Mouse (Mus musculus): ENCODE results near the gene Sys1. TPM values are rescaled to one million over a fixed set of nuclear protein-coding genes. Genes with fewer than 3 reads are reported as not detected.

Gene Sys1
- total and polyA plus RNA-seq, 2 experiments from 2014 or later = 39.1 to 71.8 TPM

DNA sequence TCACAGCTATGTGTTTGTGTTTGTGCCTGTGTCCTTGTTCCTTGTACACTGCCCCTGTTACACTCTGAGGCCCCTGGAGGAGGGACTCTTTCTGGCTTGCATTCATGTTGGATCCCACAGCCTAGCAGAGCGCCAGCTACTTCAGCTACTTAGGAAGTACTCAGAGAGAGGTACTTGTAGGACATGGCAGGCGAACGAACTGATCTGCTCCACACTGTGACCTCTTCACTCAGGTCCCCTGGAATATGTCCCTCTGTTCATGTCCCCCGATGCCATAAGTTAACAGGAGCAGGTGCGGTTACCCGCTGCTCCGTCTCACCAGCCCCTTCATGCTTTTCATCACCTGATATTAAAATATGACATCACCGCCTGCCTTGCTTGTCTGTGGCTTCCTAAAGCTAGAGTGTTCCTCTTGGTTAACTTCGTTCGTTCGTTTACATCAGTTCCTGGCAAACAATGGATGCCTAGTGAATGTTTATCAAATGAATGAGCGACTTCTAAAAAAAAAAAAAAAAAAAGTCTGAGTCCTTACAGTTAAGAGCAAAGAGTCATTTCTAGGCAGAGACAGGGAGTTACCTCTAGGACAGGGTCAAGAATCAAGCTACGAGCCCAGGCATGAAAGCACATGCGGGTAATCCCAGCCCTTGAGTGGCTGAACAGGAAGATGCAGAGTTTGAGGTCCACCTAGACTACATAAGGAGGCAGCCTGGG, 3.6 kb upstream of the Sys1 start:
- Histone ChIP-seq H3K4me2 (ENCODE audit: low read depth, low read length) (peak overlapping the region; percentile 0; the same call in 1 of the 2 replicates), H3K9me3 (replicated peaks; ENCODE audit: control insufficient read depth, low read length) (no peaks in the 10 kb centered on the region), H3K9ac (replicated peaks; ENCODE audit: low read depth, low read length) (no peak overlapping the region), H3K4me1 (ENCODE audit: control insufficient read depth, insufficient read depth) (peaks cover 43% of the 10 kb centered on the region), H3K4me3 (ENCODE audit: low read depth, low read length) (no peak overlapping the region), H3K27me3 (ENCODE audit: control insufficient read depth, insufficient read depth, low read length) (peaks cover 5% of the 10 kb centered on the region; the same call in 1 of the 2 replicates), H3K36me3 (replicated peaks; ENCODE audit: control insufficient read depth, insufficient read depth, low read length) (no peaks in the 10 kb centered on the region), H3K27ac (ENCODE audit: low read depth) (peak overlapping the region; percentile 74)
- DNase-seq (ENCODE audit: low spot score) = peak; percentile 81
- 26% methylated on average over 14 of the region's 14 CpGs for WGBS
- peak; percentile 79 for ATAC-seq (ENCODE audit: insufficient read depth, low read depth)
- TF ChIP-seq CTCF (IDR thresholded peaks at IDR 0.05; ENCODE audit: low read depth) = no peak

- Histone ChIP-seq H3K27me3 (ENCODE audit: control insufficient read depth, insufficient read depth, low read length) (0 out of 2 replicates have a peak, but pooled peaks cover 4% of the 10 kb centered on the region), H3K4me3 (ENCODE audit: low read depth, low read length) (no peak overlapping the region), H3K9me3 (replicated peaks; ENCODE audit: control insufficient read depth, low read length) (no peaks in the 10 kb centered on the region), H3K4me2 (ENCODE audit: low read depth, low read length) (no peak overlapping the region), H3K27ac (ENCODE audit: low read depth) (no peak overlapping the region), H3K36me3 (replicated peaks; ENCODE audit: control insufficient read depth, insufficient read depth, low read length) (no peaks in the 10 kb centered on the region), H3K4me1 (ENCODE audit: control insufficient read depth, insufficient read depth) (peaks cover 43% of the 10 kb centered on the region), H3K9ac (replicated peaks; ENCODE audit: low read depth, low read length) (no peak overlapping the region)
- DNase-seq (ENCODE audit: low spot score) (no peak), ATAC-seq (ENCODE audit: insufficient read depth, low read depth) (no peak)
- 60% methylated on average over 7 of the region's 7 CpGs for WGBS
- TF ChIP-seq EP300 (IDR thresholded peaks at IDR 0.05; ENCODE audit: low read depth) (no peak), CTCF (IDR thresholded peaks at IDR 0.05; ENCODE audit: low read depth) (no peak)
Observed at GRCm38 (mm10) chr2:164453887-164454500, 2.8 kb upstream of the Sys1 start.

- peak overlapping the region; percentile 65 for H3K27ac ChIP-seq (ENCODE audit: low read depth)
- H3K9ac ChIP-seq (replicated peaks; ENCODE audit: low read depth, low read length) = no peak overlapping the region
- no peak overlapping the region for H3K4me3 ChIP-seq (ENCODE audit: low read depth, low read length)
- H3K36me3 ChIP-seq (replicated peaks; ENCODE audit: control insufficient read depth, insufficient read depth, low read length) = no peaks in the 10 kb centered on the region
- H3K9me3 ChIP-seq (replicated peaks; ENCODE audit: control insufficient read depth, low read length) = no peaks in the 10 kb centered on the region
- no peaks in the 10 kb centered on the region for H3K27me3 ChIP-seq (ENCODE audit: control insufficient read depth, insufficient read depth, low read length)
- ATAC-seq (ENCODE audit: insufficient read depth, low read depth) = peak; percentile 39; the same call in 1 of the 2 replicates
- TF ChIP-seq EP300 (IDR thresholded peaks at IDR 0.05; ENCODE audit: low read depth) (no peak), CTCF (IDR thresholded peaks at IDR 0.05; ENCODE audit: low read depth) (no peak)
- 0 out of 2 replicates have a peak overlapping the region, but pooled peaks have one; percentile 10 for H3K4me2 ChIP-seq (ENCODE audit: low read depth, low read length)
- DNase-seq (ENCODE audit: low spot score) = peak; percentile 72
- peaks cover 39% of the 10 kb centered on the region for H3K4me1 ChIP-seq (ENCODE audit: control insufficient read depth, insufficient read depth)
- 15% methylated on average over 10 of the region's 10 CpGs for WGBS
Observed at GRCm38 (mm10) chr2:164454846-164455245, 1.9 kb upstream of the Sys1 start.

DNA sequence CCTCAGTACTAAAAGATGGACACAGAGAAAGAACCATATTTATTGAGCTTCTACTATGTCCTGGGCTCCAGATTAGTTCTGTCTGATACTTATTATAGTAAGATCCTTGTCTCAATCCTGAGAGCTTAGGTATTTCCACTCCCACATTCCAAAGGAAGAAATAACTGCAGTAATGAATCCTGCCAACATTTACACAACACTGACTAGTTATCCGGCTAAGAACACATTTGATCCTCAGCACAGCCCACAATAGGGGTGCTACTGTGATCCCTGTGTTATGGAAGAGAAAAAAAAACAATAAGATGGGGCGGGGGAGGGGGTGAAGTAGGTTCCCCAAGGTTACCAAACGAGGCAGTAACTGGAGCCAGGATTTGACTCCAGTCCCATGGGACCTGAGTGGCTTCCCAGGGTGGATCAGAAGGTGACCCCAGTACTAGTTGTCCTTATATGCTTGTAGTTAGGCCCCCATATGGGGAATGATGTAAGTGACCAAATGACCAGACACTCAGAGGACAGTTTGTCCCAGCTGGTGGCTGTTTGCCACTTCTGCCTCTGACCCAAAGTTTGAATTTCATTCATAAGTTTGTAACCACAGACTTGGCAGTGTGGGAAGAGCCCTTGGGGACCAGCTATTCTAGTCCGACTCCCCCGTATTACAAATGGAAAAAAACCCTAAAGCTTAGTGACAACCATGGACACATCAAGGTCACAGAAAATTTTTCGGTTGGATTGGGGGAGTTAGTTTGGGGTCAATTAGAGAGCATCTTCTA, 1.2 kb upstream of the Sys1 start:
- Histone ChIP-seq H3K27ac (ENCODE audit: low read depth) (peak overlapping the region; percentile 65), H3K9me3 (replicated peaks; ENCODE audit: control insufficient read depth, low read length) (no peaks in the 10 kb centered on the region), H3K4me1 (ENCODE audit: control insufficient read depth, insufficient read depth) (peaks cover 39% of the 10 kb centered on the region), H3K4me3 (ENCODE audit: low read depth, low read length) (no peak overlapping the region), H3K9ac (replicated peaks; ENCODE audit: low read depth, low read length) (no peak overlapping the region), H3K4me2 (ENCODE audit: low read depth, low read length) (no peak overlapping the region), H3K27me3 (ENCODE audit: control insufficient read depth, insufficient read depth, low read length) (no peaks in the 10 kb centered on the region), H3K36me3 (replicated peaks; ENCODE audit: control insufficient read depth, insufficient read depth, low read length) (no peaks in the 10 kb centered on the region)
- 61% methylated on average over 6 of the region's 6 CpGs for WGBS
- DNase-seq (ENCODE audit: low spot score) (peak; percentile 31), ATAC-seq (ENCODE audit: insufficient read depth, low read depth) (no peak)
- 0 out of 2 replicates have a peak, but pooled peaks have one; percentile 60 for TF ChIP-seq EP300 (IDR thresholded peaks at IDR 0.05; ENCODE audit: low read depth)
- TF ChIP-seq CTCF (IDR thresholded peaks at IDR 0.05; ENCODE audit: low read depth) = no peak

DNA sequence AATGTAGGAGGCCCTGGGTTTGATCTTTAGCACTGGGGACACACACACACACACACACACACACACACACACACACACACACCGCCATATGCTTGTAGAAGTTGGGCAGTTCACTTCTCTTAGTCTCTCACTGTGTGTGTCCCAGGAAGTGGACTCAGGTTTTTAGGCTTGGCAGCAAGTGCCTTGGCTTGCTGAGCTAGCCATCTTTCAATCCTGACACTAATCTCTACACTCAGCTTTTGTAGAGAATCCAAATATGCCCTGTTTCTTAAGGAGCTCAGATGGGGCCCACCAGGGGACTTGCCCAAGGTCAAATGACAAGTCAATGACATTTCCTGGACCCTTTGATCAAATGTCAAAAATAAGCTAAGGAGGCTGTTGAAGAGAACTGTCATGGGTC, 351 bp upstream of the Sys1 start:
- DNase-seq (ENCODE audit: low spot score) (no peak), ATAC-seq (ENCODE audit: insufficient read depth, low read depth) (no peak)
- Histone ChIP-seq H3K9ac (replicated peaks; ENCODE audit: low read depth, low read length) (no peak overlapping the region), H3K36me3 (replicated peaks; ENCODE audit: control insufficient read depth, insufficient read depth, low read length) (no peaks in the 10 kb centered on the region), H3K4me2 (ENCODE audit: low read depth, low read length) (no peak overlapping the region), H3K27me3 (ENCODE audit: control insufficient read depth, insufficient read depth, low read length) (no peaks in the 10 kb centered on the region), H3K27ac (ENCODE audit: low read depth) (peak overlapping the region; percentile 30; the same call in 1 of the 2 replicates), H3K9me3 (replicated peaks; ENCODE audit: control insufficient read depth, low read length) (no peaks in the 10 kb centered on the region), H3K4me1 (ENCODE audit: control insufficient read depth, insufficient read depth) (peaks cover 40% of the 10 kb centered on the region), H3K4me3 (ENCODE audit: low read depth, low read length) (no peak overlapping the region)
- TF ChIP-seq EP300 (IDR thresholded peaks at IDR 0.05; ENCODE audit: low read depth) = no peak
- no peak for TF ChIP-seq CTCF (IDR thresholded peaks at IDR 0.05; ENCODE audit: low read depth)
- WGBS = 78% methylated on average over 1 of the region's 1 CpGs
